Mouse (Mus musculus) G1E (cell line): ENCODE results near the gene Olfr1411. TPM values are rescaled to one million over a fixed set of nuclear protein-coding genes. Genes with fewer than 3 reads are reported as not detected.

Experiments used
- ATAC-seq: 2 replicates; pipeline ENCODE4 v1.8.0; 2016; ENCODE audit warnings: mild to moderate bottlenecking; ENCODE audit not compliant: insufficient number of reproducible peaks, poor library complexity, low FRiP score, severe bottlenecking; ENCODE audit errors: extremely low read depth
- DNase-seq: peaks from one replicate; pipeline ENCODE4 v3.0.0; 2012; ENCODE audit warnings: low spot score
- H3K27me3 ChIP-seq: 2 replicates; pipeline ENCODE4 v1.6.1; 2012; ENCODE audit warnings: mild to moderate bottlenecking, low read length, inconsistent platforms; ENCODE audit not compliant: insufficient read depth
- H3K36me3 ChIP-seq: replicated peaks from 2 replicates; pipeline ENCODE3; 2012; ENCODE audit warnings: mild to moderate bottlenecking, inconsistent platforms
- H3K4me1 ChIP-seq: 2 replicates; pipeline ENCODE4 v1.6.1; 2012; ENCODE audit warnings: low read depth, low read length, inconsistent platforms, mixed read lengths; ENCODE audit not compliant: insufficient read depth
- H3K4me3 ChIP-seq: 2 replicates; pipeline ENCODE4 v1.5.1; 2012; ENCODE audit warnings: low read depth, mild to moderate bottlenecking, inconsistent platforms, low read length, moderate library complexity, mixed read lengths
- H3K9me3 ChIP-seq: replicated peaks from 2 replicates; pipeline ENCODE4 v1.6.1; 2012; ENCODE audit warnings: inconsistent platforms
- CTCF ChIP-seq: IDR thresholded peaks from 2 replicates; pipeline ENCODE4 v1.5.1; 2012; ENCODE audit warnings: low read depth, low read length, inconsistent platforms, mixed read lengths
- GATA1 ChIP-seq: IDR thresholded peaks from 2 replicates; pipeline ENCODE4 v1.6.1; 2012; ENCODE audit warnings: borderline replicate concordance, low read length, inconsistent platforms, mixed read lengths
- GATA2 ChIP-seq: IDR thresholded peaks from 2 replicates; pipeline ENCODE4 v1.6.1; 2012; ENCODE audit warnings: low read depth, low read length, inconsistent platforms, borderline replicate concordance
- POLR2AphosphoS5 ChIP-seq: IDR thresholded peaks from 2 replicates; pipeline ENCODE4 v1.6.1; 2012; ENCODE audit warnings: low read depth, low read length, inconsistent platforms; ENCODE audit not compliant: insufficient replicate concordance
- TAL1 ChIP-seq: conservative IDR thresholded peaks from 2 replicates; pipeline ENCODE4 v1.6.1; 2012; ENCODE audit warnings: low read depth, low read length, inconsistent platforms, mixed read lengths
- polyA plus RNA-seq: library from polyadenylated mRNA; stranded (reverse); fragments of >175 nt; gene quantifications from 2 replicates; pipeline ENCODE4 v1.2.3, GENCODE M21; 2012
- total RNA-seq, 2 experiments: library from RNA; stranded (forward) in 1 of 2; stranded (reverse) in 1 of 2; fragments of 200-1000 nt in 1 of 2; fragments of >200 nt in 1 of 2; fragmentation: Nextera tagmentation in 1 of 2; gene quantifications; 2 replicates each; pipeline ENCODE4 v1.2.3; 2014 to 2017

Olfr1411 gene
- total and polyA plus RNA-seq, 3 experiments = not detected

- Histone ChIP-seq H3K36me3 (peaks cover 25% of the 10 kb centered on the region), H3K4me1 (peaks cover 3% of the 10 kb centered on the region), H3K4me3 (no peak overlapping the region), H3K9me3 (no peaks in the 10 kb centered on the region), H3K27me3 (peaks cover 13% of the 10 kb centered on the region)
- no peak for DNase-seq
- ATAC-seq = no peak
- TF ChIP-seq TAL1 (no peak), POLR2AphosphoS5 (no peak), GATA2 (no peak), GATA1 (no peak), CTCF (no peak)
Measured at GRCm38 (mm10) chr1:92632196-92632595, 38.0 kb downstream of the Olfr1411 start.

GRCm38 (mm10) chr1:92632948-92633347 lies 38.7 kb downstream of the Olfr1411 start:
- no peak for DNase-seq
- no peaks in the 10 kb centered on the region for H3K9me3 ChIP-seq

GRCm38 (mm10) chr1:92633726-92634125 lies 39.5 kb downstream of the Olfr1411 start:
- Histone ChIP-seq H3K4me1 (peaks cover 8% of the 10 kb centered on the region), H3K27me3 (peaks cover 13% of the 10 kb centered on the region), H3K36me3 (peaks cover 40% of the 10 kb centered on the region), H3K4me3 (no peak overlapping the region), H3K9me3 (no peaks in the 10 kb centered on the region)
- no peak for ATAC-seq
- TF ChIP-seq GATA1 (no peak), TAL1 (no peak), GATA2 (no peak), CTCF (no peak), POLR2AphosphoS5 (no peak)
- DNase-seq = no peak

More at GRCm38 (mm10) chr1:92632948-92633347, 38.7 kb downstream of the Olfr1411 start:
- peaks cover 13% of the 10 kb centered on the region for H3K27me3 ChIP-seq
- H3K4me1 ChIP-seq = peaks cover 3% of the 10 kb centered on the region
- peaks cover 33% of the 10 kb centered on the region for H3K36me3 ChIP-seq
- TF ChIP-seq TAL1 (no peak), CTCF (no peak), GATA2 (no peak), GATA1 (no peak), POLR2AphosphoS5 (no peak)
- no peak overlapping the region for H3K4me3 ChIP-seq
- ATAC-seq = no peak

- ATAC-seq (no peak), DNase-seq (no peak)
- H3K27me3 ChIP-seq = peaks cover 10% of the 10 kb centered on the region
- peaks cover 14% of the 10 kb centered on the region for H3K4me1 ChIP-seq
- no peaks in the 10 kb centered on the region for H3K9me3 ChIP-seq
- no peak for TF ChIP-seq CTCF
- TF ChIP-seq TAL1 = no peak
- TF ChIP-seq POLR2AphosphoS5 = no peak
- TF ChIP-seq GATA1 = no peak
- TF ChIP-seq GATA2 = no peak
- H3K36me3 ChIP-seq = peaks cover 49% of the 10 kb centered on the region
- H3K4me3 ChIP-seq = no peak overlapping the region
Measured at GRCm38 (mm10) chr1:92634569-92634968, 40.4 kb downstream of the Olfr1411 start.

- ATAC-seq = no peak
Measured at GRCm38 (mm10) chr1:92634976-92635599, 40.9 kb downstream of the Olfr1411 start.

GRCm38 (mm10) chr1:92636015-92636414 lies 41.8 kb downstream of the Olfr1411 start:
- TF ChIP-seq GATA2 (no peak), GATA1 (no peak), POLR2AphosphoS5 (no peak), TAL1 (no peak), CTCF (no peak)
- Histone ChIP-seq H3K27me3 (peaks cover 6% of the 10 kb centered on the region; the same call in 1 of the 2 replicates), H3K36me3 (peaks cover 61% of the 10 kb centered on the region), H3K4me3 (no peak overlapping the region), H3K4me1 (peaks cover 28% of the 10 kb centered on the region), H3K9me3 (no peaks in the 10 kb centered on the region)
- ATAC-seq = no peak
- DNase-seq = no peak

More at GRCm38 (mm10) chr1:92634976-92635599, 40.9 kb downstream of the Olfr1411 start:
- Histone ChIP-seq H3K4me3 (no peak overlapping the region), H3K4me1 (peaks cover 19% of the 10 kb centered on the region), H3K36me3 (peaks cover 54% of the 10 kb centered on the region), H3K27me3 (peaks cover 9% of the 10 kb centered on the region), H3K9me3 (no peaks in the 10 kb centered on the region)
- no peak for DNase-seq
- TF ChIP-seq TAL1 = no peak
- no peak for TF ChIP-seq GATA2
- no peak for TF ChIP-seq CTCF
- TF ChIP-seq GATA1 = no peak
- TF ChIP-seq POLR2AphosphoS5 = no peak
